Mouse (Mus musculus): ENCODE results near the gene Esyt3.

The Esyt3 gene

GRCm38 (mm10) chr9:99357921-99358692 is at the start of gene Esyt3:
Gene Esyt3 (minus strand): TSS chr9:99358557.
- in situ Hi-C loops (cut with MseI, MboI) = no loop called here

- in situ Hi-C loops (cut with MseI, MboI) = no loop called here
These were observed 43.1 kb upstream of the Esyt3 start for GRCm38 (mm10) chr9:99401288-99401974.

DNA sequence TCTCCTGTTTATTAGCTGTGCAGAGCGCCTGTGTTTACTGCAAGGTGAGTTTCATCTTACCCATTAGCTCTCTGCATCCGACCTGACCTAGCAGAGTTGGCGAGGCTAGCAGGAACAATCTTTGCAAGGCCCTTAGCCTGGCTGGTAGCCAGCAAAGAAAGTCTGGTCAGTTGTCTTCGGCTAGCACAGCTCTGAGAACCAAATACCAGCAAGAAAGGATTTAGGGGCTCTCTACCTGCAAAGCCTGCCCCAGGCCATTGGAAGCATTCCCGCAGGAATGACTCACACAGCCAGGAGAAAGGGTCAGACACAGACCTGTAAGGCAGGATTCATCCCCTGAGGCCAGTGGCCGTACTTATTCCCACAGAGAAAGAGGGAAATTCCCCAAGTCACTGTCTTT is 42.4 kb upstream of the Esyt3 start:
- in situ Hi-C loops (cut with MseI, MboI) = no loop called here

GRCm38 (mm10) chr9:99397056-99397815 is 38.9 kb upstream of the Esyt3 start:
- in situ Hi-C loops (cut with MseI, MboI) = no loop called here

- in situ Hi-C loops (cut with MseI, MboI) = no loop called here
These were observed 36.0 kb upstream of the Esyt3 start for GRCm38 (mm10) chr9:99394366-99394765.

- in situ Hi-C loops (cut with MseI, MboI) = no loop called here
These were observed 34.8 kb upstream of the Esyt3 start for GRCm38 (mm10) chr9:99393146-99393545.

DNA sequence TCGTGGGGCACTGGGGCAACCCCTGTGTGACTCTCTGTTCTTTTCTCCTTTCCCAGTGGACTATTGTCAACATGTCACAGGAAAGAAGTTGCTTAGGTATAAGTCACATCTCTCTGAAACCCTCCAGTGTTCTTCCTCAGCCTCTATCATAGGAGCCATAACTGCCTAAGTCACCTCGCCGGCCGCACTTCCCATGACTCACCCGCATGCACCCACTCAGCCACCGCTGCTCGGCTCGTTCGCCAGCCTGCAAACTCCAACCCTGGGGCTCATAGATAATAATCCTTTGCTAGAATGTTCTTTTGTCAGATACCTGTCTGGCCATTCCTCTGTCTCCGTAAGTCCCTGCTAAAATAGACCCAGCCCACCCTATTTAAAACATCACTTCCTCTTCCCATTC is 33.2 kb upstream of the Esyt3 start:
- in situ Hi-C loops (cut with MseI, MboI) = no loop called here

- in situ Hi-C loops (cut with MseI, MboI) = no loop called here
These were observed 32.4 kb upstream of the Esyt3 start for GRCm38 (mm10) chr9:99390716-99391115.

- in situ Hi-C loops (cut with MseI, MboI) = no loop called here
These were observed 31.8 kb upstream of the Esyt3 start for GRCm38 (mm10) chr9:99390201-99390600.

DNA sequence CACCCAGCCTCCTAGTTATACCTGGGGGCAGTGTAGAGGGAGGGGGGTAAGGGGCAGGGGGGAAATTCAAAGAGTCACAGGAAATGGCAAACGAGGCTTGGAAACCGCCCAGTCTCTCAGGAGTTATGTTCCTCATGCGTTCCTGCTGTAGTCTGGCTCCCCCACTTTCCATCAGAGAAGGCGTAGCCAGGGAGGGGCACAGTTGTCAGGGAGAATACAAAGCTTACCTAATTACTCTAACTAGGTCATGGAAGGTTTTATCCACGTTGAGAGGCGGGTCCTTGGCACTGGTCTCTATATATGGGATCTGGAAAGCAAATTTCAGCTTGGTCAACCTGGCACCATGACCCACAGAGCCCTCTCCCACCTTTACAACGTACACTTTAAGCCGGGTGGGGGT is 31.1 kb upstream of the Esyt3 start:
- in situ Hi-C loops (cut with MseI, MboI) = no loop called here

- in situ Hi-C loops (cut with MseI, MboI) = no loop called here
These were observed 30.5 kb upstream of the Esyt3 start for GRCm38 (mm10) chr9:99388856-99389255.

GRCm38 (mm10) chr9:99388078-99388477 is 29.7 kb upstream of the Esyt3 start:
- in situ Hi-C loops (cut with MseI, MboI) = no loop called here

- in situ Hi-C loops (cut with MseI, MboI) = no loop called here
These were observed 24.2 kb upstream of the Esyt3 start for GRCm38 (mm10) chr9:99382556-99382955.

DNA sequence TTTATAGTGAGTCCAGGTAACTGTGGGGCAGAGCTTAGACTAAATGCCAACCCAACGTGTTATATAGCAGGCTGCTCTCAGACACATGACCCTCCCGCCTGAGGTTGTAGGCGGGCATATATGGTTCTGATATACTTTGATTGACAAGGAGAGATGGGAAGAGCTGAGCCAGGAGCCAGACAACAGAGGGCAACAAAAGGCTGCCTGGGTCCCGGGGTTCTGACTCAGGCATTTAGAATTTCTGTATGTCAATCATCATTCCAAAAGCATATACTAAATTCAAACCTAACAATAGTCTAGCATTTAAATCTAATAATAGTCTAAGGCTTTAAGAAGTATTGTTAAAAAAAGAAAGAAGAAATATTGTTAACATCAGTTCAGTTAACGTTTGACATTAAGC is 20.8 kb upstream of the Esyt3 start:
- in situ Hi-C loops (cut with MseI, MboI) = no loop called here

- in situ Hi-C loops (cut with MseI, MboI) = no loop called here
These were observed 18.4 kb upstream of the Esyt3 start for GRCm38 (mm10) chr9:99376591-99377418.

DNA sequence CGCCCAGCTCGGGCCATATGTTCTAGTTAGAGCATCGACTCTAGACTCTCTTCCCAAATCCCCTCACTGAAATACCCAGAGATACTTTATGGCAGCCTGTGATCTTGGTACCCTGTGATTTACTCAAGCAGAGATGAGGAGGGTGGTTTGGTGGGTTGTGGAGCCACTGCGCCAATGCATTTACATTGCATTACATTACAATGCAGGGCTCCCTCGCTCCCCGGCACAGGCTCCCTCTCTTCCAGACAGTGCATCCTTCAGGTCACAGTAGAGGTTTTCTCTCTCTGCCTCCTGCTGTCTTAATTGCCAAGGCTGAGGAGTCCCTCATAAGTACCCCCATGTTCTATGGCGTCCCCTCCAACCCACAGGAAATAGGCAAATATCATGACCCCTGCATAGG is 10.1 kb upstream of the Esyt3 start:
- in situ Hi-C loops (cut with MseI, MboI) = no loop called here

GRCm38 (mm10) chr9:99365906-99366305 is 7.5 kb upstream of the Esyt3 start:
- in situ Hi-C loops (cut with MseI, MboI) = no loop called here

DNA sequence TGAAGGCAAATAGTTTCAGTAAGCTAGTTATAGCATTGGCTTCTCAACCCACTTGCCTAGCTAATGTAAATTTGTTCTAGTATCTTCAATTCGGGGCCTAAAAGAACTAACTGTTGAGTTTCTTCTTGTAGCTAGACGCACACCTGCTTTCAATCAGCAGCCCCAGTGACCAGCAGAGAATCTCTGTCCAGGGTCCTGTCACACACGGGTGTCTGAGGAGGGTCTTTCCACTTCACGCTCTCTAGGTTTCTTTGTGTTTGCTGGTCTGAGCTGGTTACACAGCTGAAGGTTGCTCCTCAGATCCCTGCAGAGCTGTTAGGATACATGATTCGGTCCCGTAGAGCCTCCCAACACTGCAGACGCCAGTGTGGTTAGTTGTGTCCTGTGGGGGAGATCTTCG is 4.7 kb upstream of the Esyt3 start:
- in situ Hi-C loops (cut with MseI, MboI) = no loop called here

GRCm38 (mm10) chr9:99361946-99362345 is 3.6 kb upstream of the Esyt3 start:
- in situ Hi-C loops (cut with MseI, MboI) = no loop called here

DNA sequence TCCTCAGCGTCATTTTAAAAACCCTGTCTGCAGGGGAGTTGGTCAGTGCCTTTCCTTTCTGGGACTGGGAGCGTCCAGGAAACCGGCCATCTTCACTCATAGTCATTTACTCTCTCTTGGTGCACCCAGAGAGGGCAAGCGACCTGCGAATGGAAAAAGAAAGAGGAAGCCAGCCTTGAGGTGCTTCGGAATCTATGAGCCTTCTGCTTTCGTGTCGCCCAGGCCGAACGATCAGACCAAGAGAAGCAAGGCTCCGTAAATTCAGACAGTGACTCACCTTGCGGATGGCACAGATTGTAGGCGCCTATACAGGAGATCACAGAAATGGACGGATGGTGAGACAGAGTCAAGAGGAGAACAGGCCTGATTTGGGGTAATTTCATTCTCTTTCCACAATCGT is 655 bp upstream of the Esyt3 start:
- in situ Hi-C loops (cut with MseI, MboI) = no loop called here

- in situ Hi-C loops (cut with MseI, MboI) = no loop called here
These were observed 816 bp downstream of the Esyt3 start for GRCm38 (mm10) chr9:99357561-99357920.

DNA sequence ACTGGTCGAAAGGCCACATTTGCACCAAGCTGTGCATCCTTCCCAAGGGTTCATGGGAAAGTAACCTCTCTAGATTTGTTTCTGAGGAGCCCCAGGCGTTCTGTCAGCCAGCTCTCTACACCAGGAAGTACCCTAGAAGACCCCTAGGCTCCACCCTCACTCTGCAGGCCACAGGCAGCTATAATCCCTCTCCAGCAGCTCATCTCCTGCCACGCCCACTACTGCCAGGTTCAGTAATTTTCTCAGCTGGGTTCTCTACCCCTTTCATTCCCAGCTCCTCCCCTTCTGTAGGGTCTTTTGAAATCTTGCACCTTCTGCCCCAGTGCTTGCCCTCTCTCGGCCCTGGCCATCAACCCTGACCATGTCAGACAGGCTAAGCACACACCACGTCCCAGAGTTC is 2.4 kb downstream of the Esyt3 start:
- in situ Hi-C loops (cut with MseI, MboI) = no loop called here
